Mouse (Mus musculus) intestine, postnatal 0 days (tissue): Measurements from ENCODE around the gene Mycbp2. TPM values are rescaled to one million over a fixed set of nuclear protein-coding genes. Genes with fewer than 3 reads are reported as not detected.

Experiments used
- ATAC-seq: fragments of 200-750 bp; cut with Nextera tagmentation; 2 replicates; pipeline ENCODE4 v1.8.0; 2017; ENCODE audit warnings: mild to moderate bottlenecking, moderate TSS enrichment, moderate library complexity
- H3K27ac ChIP-seq: fragments of 300-500 bp; sonication (generic); 2 replicates; pipeline ENCODE4 v1.5.1; 2014; ENCODE audit warnings: mild to moderate bottlenecking, low read depth, low read length, moderate library complexity
- H3K27me3 ChIP-seq: fragments of 300-500 bp; sonication (generic); replicated peaks from 2 replicates; pipeline ENCODE4 v1.6.1; 2014; ENCODE audit warnings: low read length, mixed read lengths; ENCODE audit not compliant: control insufficient read depth, insufficient read depth
- H3K36me3 ChIP-seq: fragments of 300-500 bp; sonication (generic); 2 replicates; pipeline ENCODE4 v1.6.1; 2014; ENCODE audit warnings: mild to moderate bottlenecking, moderate library complexity; ENCODE audit not compliant: control insufficient read depth, insufficient read depth
- H3K4me1 ChIP-seq: fragments of 300-500 bp; sonication (generic); replicated peaks from 2 replicates; pipeline ENCODE4 v1.6.1; 2014; ENCODE audit warnings: antibody characterized with exemption, low read length, mixed read lengths; ENCODE audit not compliant: control insufficient read depth, insufficient read depth
- H3K4me2 ChIP-seq: fragments of 300-500 bp; sonication (generic); replicated peaks from 2 replicates; pipeline ENCODE4 v1.6.1; 2014; ENCODE audit warnings: low read depth, mild to moderate bottlenecking, moderate library complexity
- H3K4me3 ChIP-seq: fragments of 300-500 bp; sonication (generic); 2 replicates; pipeline ENCODE4 v1.5.1; 2014; ENCODE audit warnings: low read depth, low read length
- H3K9ac ChIP-seq: fragments of 300-500 bp; sonication (generic); 2 replicates; pipeline ENCODE4 v1.6.1; 2014; ENCODE audit warnings: mild to moderate bottlenecking, low read depth, low read length
- H3K9me3 ChIP-seq: fragments of 300-500 bp; sonication (generic); 2 replicates; pipeline ENCODE4 v1.6.1; 2016; ENCODE audit warnings: mixed run types; ENCODE audit not compliant: control insufficient read depth
- CTCF ChIP-seq: sonication (generic); IDR thresholded peaks from 2 replicates; pipeline ENCODE4 v1.5.1; 2016; ENCODE audit warnings: low read depth, mild to moderate bottlenecking, control low read depth, antibody characterized with exemption, moderate library complexity
- WGBS: fragments of 180-500 bp; shearing (Covaris S2); extraction: QIAGEN DNeasy Blood & Tissue Kit; methylation state at CpG from one replicate; pipeline ENCODE4 v1.1.7; 2014; 5-methylcytosine and 5-hydroxymethylcytosine counted together
- polyA plus RNA-seq: library from polyadenylated mRNA; unstranded; fragments of >200 nt; fragmentation: Nextera tagmentation; extraction: Ambion mirVana; gene quantifications from 2 replicates; pipeline ENCODE4 v1.2.1, GENCODE M21; 2015

Gene Mycbp2
- 12.4 and 15.9 TPM in 2 replicates for polyA plus RNA-seq

GRCm38 (mm10) chr14:103346729-103347505, at the start of gene Mycbp2:
Mycbp2 (minus strand) TSS chr14:103346814.
- Histone ChIP-seq H3K27ac (peak within 1 kb of the TSS; percentile 82), H3K4me1 (peaks cover 8% of the 10 kb centered on the region; the same call in 1 of the 2 replicates), H3K4me3 (peak within 1 kb of the TSS; percentile 81), H3K36me3 (no peaks in the 10 kb centered on the region), H3K27me3 (no peaks in the 10 kb centered on the region), H3K9ac (peak within 1 kb of the TSS; percentile 72), H3K9me3 (no peaks in the 10 kb centered on the region), H3K4me2 (peak within 1 kb of the TSS; percentile 89)
- TF ChIP-seq CTCF: no peak
- WGBS: 5% methylated on average over 34 of the region's 41 CpGs
- ATAC-seq: peak; percentile 99

- WGBS: 77% methylated on average over 7 of the region's 7 CpGs
- ATAC-seq: no peak
- no peak for TF ChIP-seq CTCF
Observed at GRCm38 (mm10) chr14:103392391-103392790, 45.8 kb upstream of the Mycbp2 start.

GRCm38 (mm10) chr14:103387431-103387830, 40.8 kb upstream of the Mycbp2 start:
- Histone ChIP-seq H3K36me3 (no peaks in the 10 kb centered on the region), H3K9ac (no peak overlapping the region), H3K4me2 (no peak overlapping the region), H3K27ac (no peak overlapping the region), H3K9me3 (no peaks in the 10 kb centered on the region), H3K4me3 (no peak overlapping the region), H3K27me3 (no peaks in the 10 kb centered on the region), H3K4me1 (no peaks in the 10 kb centered on the region)
- TF ChIP-seq CTCF: no peak
- no peak for ATAC-seq
- 89% methylated on average over 4 of the region's 4 CpGs for WGBS

More at GRCm38 (mm10) chr14:103392391-103392790, 45.8 kb upstream of the Mycbp2 start:
- Histone ChIP-seq H3K27me3 (no peaks in the 10 kb centered on the region), H3K9me3 (no peaks in the 10 kb centered on the region), H3K4me2 (no peak overlapping the region), H3K27ac (no peak overlapping the region), H3K4me1 (no peaks in the 10 kb centered on the region), H3K4me3 (no peak overlapping the region), H3K36me3 (no peaks in the 10 kb centered on the region), H3K9ac (no peak overlapping the region)

GRCm38 (mm10) chr14:103386871-103387270, 40.3 kb upstream of the Mycbp2 start:
- Histone ChIP-seq H3K27me3 (no peaks in the 10 kb centered on the region), H3K4me1 (no peaks in the 10 kb centered on the region), H3K9me3 (no peaks in the 10 kb centered on the region), H3K4me3 (no peak overlapping the region), H3K27ac (no peak overlapping the region), H3K9ac (no peak overlapping the region), H3K36me3 (no peaks in the 10 kb centered on the region), H3K4me2 (no peak overlapping the region)
- no peak for ATAC-seq
- no peak for TF ChIP-seq CTCF
- WGBS: 79% methylated on average over 8 of the region's 8 CpGs

- TF ChIP-seq CTCF: no peak
- H3K4me3 ChIP-seq: no peak overlapping the region
- H3K4me2 ChIP-seq: no peak overlapping the region
- ATAC-seq: no peak
- no peak overlapping the region for H3K9ac ChIP-seq
- H3K9me3 ChIP-seq: no peaks in the 10 kb centered on the region
- no peak overlapping the region for H3K27ac ChIP-seq
- no peaks in the 10 kb centered on the region for H3K36me3 ChIP-seq
- no peaks in the 10 kb centered on the region for H3K4me1 ChIP-seq
- 77% methylated on average over 13 of the region's 13 CpGs for WGBS
- no peaks in the 10 kb centered on the region for H3K27me3 ChIP-seq
Observed at GRCm38 (mm10) chr14:103385084-103385610, 38.5 kb upstream of the Mycbp2 start.

GRCm38 (mm10) chr14:103378703-103379102, 32.1 kb upstream of the Mycbp2 start:
- no peak for ATAC-seq
- no peak overlapping the region for H3K4me2 ChIP-seq
- H3K4me3 ChIP-seq: no peak overlapping the region
- H3K9ac ChIP-seq: no peak overlapping the region
- no peaks in the 10 kb centered on the region for H3K27me3 ChIP-seq
- no peaks in the 10 kb centered on the region for H3K4me1 ChIP-seq
- TF ChIP-seq CTCF: no peak
- WGBS: 60% methylated on average over 3 of the region's 3 CpGs
- no peaks in the 10 kb centered on the region for H3K9me3 ChIP-seq
- no peak overlapping the region for H3K27ac ChIP-seq
- no peaks in the 10 kb centered on the region for H3K36me3 ChIP-seq
